Mouse (Mus musculus) lung, postnatal 0 days (tissue): ENCODE measurements at regions not wholly inside any gene's neighbourhood (a gene's known extent, or its start where the extent isn't known, plus 50 kb on each side); places are given as distances from the start of the nearest gene placed in this dataset.
"Not testable (repeated sequence)": the region's sequence is repeated elsewhere in the genome, so short reads cannot be mapped to it uniquely, and the experiment has no call there.

ENCODE experiments used
- CTCF ChIP-seq: IDR thresholded peaks from 2 replicates; pipeline ENCODE4 v1.5.1; 2016; ENCODE audit warnings: antibody characterized with exemption, mild to moderate bottlenecking
- EP300 ChIP-seq: IDR thresholded peaks from 2 replicates; pipeline ENCODE4 v1.6.1; 2016; ENCODE audit warnings: antibody characterized with exemption, mild to moderate bottlenecking, control low read depth

- TF ChIP-seq CTCF, EP300: not testable (repeated sequence)
Measured at GRCm38 (mm10) chr1:186000066-186000465, 117.0 kb downstream of the Lyplal1 start.
